Mouse (Mus musculus) T-helper 17 cell (primary cell): Measurements from ENCODE around the gene Pip5k1a.

Source experiments
- in situ Hi-C, 2 experiments: fragments of 300-600 bp; cut with MboI, MseI; formaldehyde crosslinking; loops; 1 replicate in 1 of 2; 2 replicates in 1 of 2; pipeline ENCODE4 v1.15.1; 2025; ENCODE audit warnings: high pct_unique_total_duplicates in 2 of 2

The Pip5k1a gene

DNA sequence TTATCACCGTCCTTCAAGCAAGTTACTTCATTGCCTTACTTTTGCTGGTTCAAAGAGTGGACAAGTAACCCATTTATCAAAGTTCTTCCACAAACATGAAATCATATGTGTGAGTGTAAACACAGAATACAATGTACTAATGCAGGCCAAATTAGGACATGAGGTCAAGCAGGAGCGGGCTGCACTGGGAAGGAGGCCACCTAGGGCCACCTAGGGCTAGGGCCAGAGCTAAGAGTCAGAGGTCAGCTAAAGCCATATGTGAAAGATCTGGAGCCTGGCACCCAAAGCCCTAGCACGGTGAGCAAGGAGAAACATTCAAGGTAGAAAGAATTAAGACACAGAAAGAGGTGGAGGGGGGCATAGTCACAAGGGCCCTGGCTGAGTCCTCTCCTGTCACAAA is 93.7 kb downstream of the Pip5k1a start:
- in situ Hi-C loops, result no loop called here

DNA sequence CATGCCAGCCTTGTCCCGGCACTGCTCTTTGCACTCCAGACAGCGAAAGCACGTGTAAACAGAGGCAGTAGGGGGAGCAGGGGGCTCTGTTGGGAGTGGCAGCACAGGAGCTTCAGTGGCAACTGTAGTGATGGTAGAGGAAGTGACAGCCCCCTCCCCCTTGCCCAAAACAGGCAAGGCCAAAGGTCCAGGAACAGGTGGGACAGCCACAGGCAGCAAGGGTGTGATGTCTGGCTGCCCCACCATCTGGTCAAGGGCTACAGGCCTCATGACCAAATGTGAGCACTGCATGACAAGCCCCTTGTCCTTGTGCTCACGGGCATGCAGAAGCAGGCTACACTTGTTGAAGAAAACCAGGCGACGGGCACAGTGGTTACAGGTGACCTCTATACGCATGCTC is 96.3 kb downstream of the Pip5k1a start:
- in situ Hi-C loops, result no loop called here
